Mouse (Mus musculus) heart, embryonic 11.5 days (tissue): ENCODE data around the gene Chmp1a. TPM values are rescaled to one million over a fixed set of nuclear protein-coding genes. Genes with fewer than 3 reads are reported as not detected.

Source experiments
- ATAC-seq: fragments of 200-750 bp; cut with Nextera tagmentation; replicated peaks from 2 replicates; pipeline ENCODE4 v1.8.0; 2017; ENCODE audit warnings: moderate library complexity; ENCODE audit not compliant: insufficient number of reproducible peaks, low FRiP score, low TSS enrichment
- H3K27ac ChIP-seq: fragments of 300-500 bp; sonication (generic); 2 replicates; pipeline ENCODE4 v1.5.1; 2014; ENCODE audit warnings: mild to moderate bottlenecking, low read depth, low read length
- H3K27me3 ChIP-seq: fragments of 300-500 bp; sonication (generic); 2 replicates; pipeline ENCODE4 v1.6.1; 2014; ENCODE audit warnings: mild to moderate bottlenecking, low read length, mixed read lengths; ENCODE audit not compliant: control insufficient read depth, insufficient read depth
- H3K36me3 ChIP-seq: fragments of 300-500 bp; sonication (generic); 2 replicates; pipeline ENCODE4 v1.6.1; 2014; ENCODE audit warnings: mild to moderate bottlenecking, low read length, moderate library complexity, mixed read lengths; ENCODE audit not compliant: control insufficient read depth, insufficient read depth
- H3K4me1 ChIP-seq: fragments of 300-500 bp; sonication (generic); 2 replicates; pipeline ENCODE4 v1.6.1; 2014; ENCODE audit warnings: low read length; ENCODE audit not compliant: control insufficient read depth, insufficient read depth
- H3K4me2 ChIP-seq: fragments of 300-500 bp; sonication (generic); 2 replicates; pipeline ENCODE4 v1.6.1; 2014; ENCODE audit warnings: mild to moderate bottlenecking, moderate library complexity
- H3K4me3 ChIP-seq: fragments of 300-500 bp; sonication (generic); 2 replicates; pipeline ENCODE4 v1.5.1; 2014; ENCODE audit warnings: low read depth, low read length
- H3K9ac ChIP-seq: fragments of 300-500 bp; sonication (generic); 2 replicates; pipeline ENCODE4 v1.6.1; 2014; ENCODE audit warnings: mild to moderate bottlenecking, low read depth, low read length, moderate library complexity
- H3K9me3 ChIP-seq: fragments of 300-500 bp; sonication (generic); replicated peaks from 2 replicates; pipeline ENCODE4 v1.6.1; 2016; ENCODE audit warnings: low read length; ENCODE audit not compliant: control insufficient read depth
- WGBS: fragments of 180-500 bp; shearing (Covaris S2); extraction: QIAGEN DNeasy Blood & Tissue Kit; methylation state at CpG from one replicate; pipeline ENCODE4 v1.1.7; 2014; ENCODE audit not compliant: insufficient replicate concordance; 5-methylcytosine and 5-hydroxymethylcytosine counted together
- polyA plus RNA-seq: library from polyadenylated mRNA; unstranded; fragments of >200 nt; fragmentation: Nextera tagmentation; extraction: Ambion mirVana; gene quantifications from 2 replicates; pipeline ENCODE4 v1.2.1, GENCODE M21; 2014

Gene Chmp1a
- polyA plus RNA-seq, 1 experiment from 2014 or later, result 63.1 TPM

DNA sequence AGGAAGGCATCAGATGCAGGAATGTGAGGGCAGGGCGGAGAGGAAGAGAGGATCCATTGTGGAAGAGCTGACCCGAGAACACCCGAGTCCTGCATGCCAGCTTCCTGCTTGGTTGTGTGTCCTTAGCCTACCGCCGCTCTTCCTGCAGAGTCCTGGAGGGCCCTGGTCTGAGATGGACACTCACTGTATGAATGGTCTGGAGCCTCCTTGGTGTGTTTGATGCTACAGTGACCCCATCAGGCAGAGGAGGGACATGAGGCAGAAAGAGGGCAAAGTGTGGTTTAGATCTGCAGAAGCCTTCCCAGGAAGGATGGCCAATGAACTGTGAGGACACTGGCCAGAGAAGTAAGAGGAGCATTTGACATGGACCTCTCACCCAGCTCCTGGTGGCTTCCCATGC lies 57.4 kb downstream of the Chmp1a start:
- H3K4me2 ChIP-seq, result no peak overlapping the region
- 54% methylated on average over 5 of the region's 5 CpGs for WGBS
- H3K27me3 ChIP-seq, result no peaks in the 10 kb centered on the region
- no peak overlapping the region for H3K4me3 ChIP-seq
- no peak for ATAC-seq
- H3K9me3 ChIP-seq, result no peaks in the 10 kb centered on the region
- H3K27ac ChIP-seq, result no peak overlapping the region
- no peaks in the 10 kb centered on the region for H3K36me3 ChIP-seq
- H3K9ac ChIP-seq, result no peak overlapping the region
- peaks cover 25% of the 10 kb centered on the region for H3K4me1 ChIP-seq

Other genes with a start within 250 kb of the Chmp1a start
- 49.5 and 51.3 TPM in 2 replicates for gene Ankrd11, start 170.5 kb downstream of the Chmp1a start, polyA plus RNA-seq
- 48.7 and 49.4 TPM in 2 replicates for gene Spg7, start 149.8 kb downstream of the Chmp1a start, polyA plus RNA-seq
- 1,217 and 1,331 TPM in 2 replicates for gene Rpl13, start 110.4 kb downstream of the Chmp1a start, polyA plus RNA-seq
- 0.27 and 0.31 TPM in 2 replicates for gene Cpne7, start 95.4 kb downstream of the Chmp1a start, polyA plus RNA-seq
- gene Sult5a1, start 54.4 kb downstream of the Chmp1a start, polyA plus RNA-seq, result 6.6 and 8.1 TPM in 2 replicates
- 1.0 and 1.3 TPM in 2 replicates for gene Dpep1, start 26.5 kb downstream of the Chmp1a start, polyA plus RNA-seq
- gene Spata33, start 69 bp upstream of the Chmp1a start, polyA plus RNA-seq, result 3.4 and 5.0 TPM in 2 replicates
- 22.6 and 24.2 TPM in 2 replicates for gene Cdk10, start 12.1 kb upstream of the Chmp1a start, polyA plus RNA-seq
- gene Spata2l, start 23.5 kb upstream of the Chmp1a start, polyA plus RNA-seq, result 1.6 TPM in 2 replicates
- gene Zfp276, start 41.4 kb upstream of the Chmp1a start, polyA plus RNA-seq, result 11.7 and 12.1 TPM in 2 replicates
- gene Vps9d1, start 41.6 kb upstream of the Chmp1a start, polyA plus RNA-seq, result 16.8 and 19.8 TPM in 2 replicates
- 22.8 and 27.7 TPM in 2 replicates for gene Fanca, start 105.8 kb upstream of the Chmp1a start, polyA plus RNA-seq
- gene Spire2, start 120.0 kb upstream of the Chmp1a start, polyA plus RNA-seq, result 2.9 and 3.0 TPM in 2 replicates
- gene Tcf25, start 161.0 kb upstream of the Chmp1a start, polyA plus RNA-seq, result 148 and 165 TPM in 2 replicates
- gene Mc1r, start 194.3 kb upstream of the Chmp1a start, polyA plus RNA-seq, result 0.06 TPM in 1 of 2 replicates, not detected in the other
- gene Tubb3, start 198.7 kb upstream of the Chmp1a start, polyA plus RNA-seq, result 13.6 and 13.8 TPM in 2 replicates
- 32.2 and 36.1 TPM in 2 replicates for gene Def8, start 210.8 kb upstream of the Chmp1a start, polyA plus RNA-seq